Mouse (Mus musculus) midbrain, embryonic 16.5 days (tissue): ENCODE measurements around the gene Otop2. TPM values are rescaled to one million over a fixed set of nuclear protein-coding genes. Genes with fewer than 3 reads are reported as not detected.

Source experiments
- ATAC-seq: fragments of 200-750 bp; cut with Nextera tagmentation; 2 replicates; pipeline ENCODE4 v1.8.0; 2017; ENCODE audit warnings: moderate TSS enrichment
- H3K27ac ChIP-seq: fragments of 300-500 bp; sonication (generic); 2 replicates; pipeline ENCODE4 v1.5.1; 2014; ENCODE audit warnings: mild to moderate bottlenecking, low read length, mixed read lengths
- H3K27me3 ChIP-seq: fragments of 300-500 bp; sonication (generic); 2 replicates; pipeline ENCODE4 v1.6.1; 2014; ENCODE audit warnings: low read depth, low read length, mixed read lengths; ENCODE audit not compliant: control insufficient read depth, insufficient read depth
- H3K36me3 ChIP-seq: fragments of 300-500 bp; sonication (generic); 2 replicates; pipeline ENCODE4 v1.6.1; 2014; ENCODE audit warnings: mild to moderate bottlenecking, low read length, moderate library complexity, mixed read lengths; ENCODE audit not compliant: control insufficient read depth, insufficient read depth
- H3K4me1 ChIP-seq: fragments of 300-500 bp; sonication (generic); 2 replicates; pipeline ENCODE4 v1.6.1; 2014; ENCODE audit warnings: mild to moderate bottlenecking, low read length, mixed read lengths; ENCODE audit not compliant: control insufficient read depth, insufficient read depth
- H3K4me2 ChIP-seq: fragments of 300-500 bp; sonication (generic); 2 replicates; pipeline ENCODE4 v1.6.1; 2014; ENCODE audit warnings: mild to moderate bottlenecking, low read length, mixed read lengths
- H3K4me3 ChIP-seq: fragments of 300-500 bp; sonication (generic); 2 replicates; pipeline ENCODE4 v1.5.1; 2014; ENCODE audit warnings: low read depth, mild to moderate bottlenecking, low read length, moderate library complexity, mixed read lengths
- H3K9ac ChIP-seq: fragments of 300-500 bp; sonication (generic); 2 replicates; pipeline ENCODE4 v1.6.1; 2014; ENCODE audit warnings: low read depth, low read length, mixed read lengths
- H3K9me3 ChIP-seq: fragments of 300-500 bp; sonication (generic); replicated peaks from 2 replicates; pipeline ENCODE4 v1.6.1; 2014; ENCODE audit warnings: mild to moderate bottlenecking, low read length, mixed read lengths; ENCODE audit not compliant: control insufficient read depth, poor library complexity, severe bottlenecking
- WGBS: fragments of 180-500 bp; shearing (Covaris S2); extraction: QIAGEN DNeasy Blood & Tissue Kit; methylation state at CpG from one replicate; pipeline ENCODE4 v1.1.7; 2014; 5-methylcytosine and 5-hydroxymethylcytosine counted together
- polyA plus RNA-seq: library from polyadenylated mRNA; unstranded; fragments of >200 nt; fragmentation: Nextera tagmentation; extraction: Ambion mirVana; gene quantifications from 2 replicates; pipeline ENCODE4 v1.2.1, GENCODE M21; 2015

Otop2 gene
- polyA plus RNA-seq, 1 experiment from 2014 or later = 0.29 TPM

DNA sequence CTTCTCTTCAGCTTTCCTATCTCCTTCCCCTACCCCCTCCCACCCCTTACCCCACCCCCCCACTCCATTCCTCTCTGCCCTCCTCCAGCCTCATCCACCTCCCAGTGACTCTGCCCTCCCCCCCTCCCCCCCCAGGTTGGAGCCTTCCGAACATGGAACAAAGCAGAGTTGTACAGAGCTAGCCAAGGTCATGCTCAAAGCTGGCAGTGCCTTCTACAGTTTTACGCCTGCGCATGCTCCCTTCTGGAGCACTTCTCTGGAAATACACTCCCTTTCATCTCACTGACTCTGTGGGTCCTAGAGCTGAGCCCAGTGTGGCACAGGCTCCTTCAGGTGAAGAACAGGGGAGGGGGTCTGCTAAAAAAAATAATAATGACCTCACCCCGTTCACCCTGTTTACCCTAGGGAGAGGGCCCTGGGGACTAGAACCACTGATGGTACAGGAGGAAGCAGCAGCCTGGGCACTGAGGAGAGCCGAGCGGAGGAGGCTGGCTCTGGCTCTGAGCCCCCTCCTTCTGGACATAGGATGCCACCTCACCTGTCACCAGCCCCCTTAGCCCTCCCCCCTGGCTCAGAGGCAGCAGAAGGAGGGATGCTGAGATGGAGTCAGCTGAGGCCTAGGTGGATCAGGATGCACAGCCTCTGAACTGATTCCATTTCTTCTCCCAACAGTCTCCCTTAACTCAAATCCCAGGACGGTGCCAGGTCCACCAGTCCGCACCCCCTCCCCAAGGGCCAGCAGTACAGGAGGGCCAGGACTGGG, 24.1 kb upstream of the Otop2 start:
- ATAC-seq = peak; percentile 59
- no peak overlapping the region for H3K27ac ChIP-seq
- no peaks in the 10 kb centered on the region for H3K36me3 ChIP-seq
- H3K9me3 ChIP-seq = no peaks in the 10 kb centered on the region
- H3K4me1 ChIP-seq = peaks cover 7% of the 10 kb centered on the region; the same call in 1 of the 2 replicates
- no peak overlapping the region for H3K4me2 ChIP-seq
- H3K27me3 ChIP-seq = no peaks in the 10 kb centered on the region
- no peak overlapping the region for H3K4me3 ChIP-seq
- H3K9ac ChIP-seq = no peak overlapping the region
- 84% methylated on average over 8 of the region's 8 CpGs for WGBS

DNA sequence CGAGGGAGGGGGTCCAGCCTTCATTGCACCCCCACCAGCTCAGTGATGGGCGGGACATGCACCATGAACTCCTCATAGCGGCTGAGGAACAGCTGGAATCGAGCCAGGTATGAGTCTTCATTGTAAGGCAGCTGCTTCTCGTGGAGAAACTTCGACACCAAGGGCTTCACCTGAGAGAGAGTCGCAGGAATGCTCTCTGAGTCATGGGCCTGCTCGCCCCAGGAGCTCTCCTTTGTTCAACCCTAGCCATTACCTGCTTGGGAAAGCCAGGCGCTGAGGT, 23.5 kb upstream of the Otop2 start:
- Histone ChIP-seq H3K4me3 (no peak overlapping the region), H3K36me3 (no peaks in the 10 kb centered on the region), H3K27ac (no peak overlapping the region), H3K9me3 (no peaks in the 10 kb centered on the region), H3K4me2 (no peak overlapping the region), H3K4me1 (peaks cover 3% of the 10 kb centered on the region; the same call in 1 of the 2 replicates), H3K9ac (no peak overlapping the region), H3K27me3 (no peaks in the 10 kb centered on the region)
- no peak for ATAC-seq
- WGBS = 71% methylated on average over 9 of the region's 9 CpGs

GRCm38 (mm10) chr11:115283891-115284620, 22.9 kb upstream of the Otop2 start:
- Histone ChIP-seq H3K9ac (no peak overlapping the region), H3K27me3 (no peaks in the 10 kb centered on the region), H3K36me3 (no peaks in the 10 kb centered on the region), H3K9me3 (no peaks in the 10 kb centered on the region), H3K4me2 (no peak overlapping the region), H3K27ac (no peak overlapping the region), H3K4me3 (no peak overlapping the region), H3K4me1 (peaks cover 3% of the 10 kb centered on the region; the same call in 1 of the 2 replicates)
- 85% methylated on average over 12 of the region's 12 CpGs for WGBS
- ATAC-seq = no peak

DNA sequence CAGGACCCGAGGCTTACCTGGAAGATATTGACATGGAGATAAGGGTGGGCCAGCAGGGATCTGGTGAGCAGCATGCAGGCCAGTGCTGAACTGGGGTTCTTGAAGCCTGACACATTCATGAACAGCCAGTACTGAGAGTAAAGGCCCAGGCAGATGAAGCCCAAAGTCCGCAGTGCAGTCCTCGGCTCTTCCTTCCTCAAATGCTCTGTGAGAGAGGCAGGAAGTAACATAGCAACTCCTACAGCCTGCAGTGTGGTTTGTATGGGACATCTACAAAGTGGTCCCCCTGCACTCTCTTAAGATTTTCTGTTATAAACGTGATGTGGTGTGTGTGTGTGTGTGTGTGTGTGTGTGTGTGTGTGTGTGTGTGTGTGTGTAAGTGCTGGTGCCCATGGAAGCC, 21.7 kb upstream of the Otop2 start:
- Histone ChIP-seq H3K9ac (0 out of 2 replicates have a peak overlapping the region, but pooled peaks have one; percentile 10), H3K27ac (no peak overlapping the region), H3K4me2 (no peak overlapping the region), H3K9me3 (no peaks in the 10 kb centered on the region), H3K27me3 (no peaks in the 10 kb centered on the region), H3K4me1 (peaks cover 3% of the 10 kb centered on the region; the same call in 1 of the 2 replicates), H3K36me3 (no peaks in the 10 kb centered on the region), H3K4me3 (no peak overlapping the region)
- ATAC-seq = no peak
- WGBS = 67% methylated on average over 4 of the region's 4 CpGs

GRCm38 (mm10) chr11:115286201-115286993, 20.6 kb upstream of the Otop2 start:
- Histone ChIP-seq H3K9me3 (no peaks in the 10 kb centered on the region), H3K4me2 (no peak overlapping the region), H3K27me3 (no peaks in the 10 kb centered on the region), H3K36me3 (no peaks in the 10 kb centered on the region), H3K9ac (0 out of 2 replicates have a peak overlapping the region, but pooled peaks have one; percentile 6), H3K4me1 (peaks cover 3% of the 10 kb centered on the region; the same call in 1 of the 2 replicates), H3K4me3 (no peak overlapping the region), H3K27ac (peak overlapping the region; percentile 41; the same call in 1 of the 2 replicates)
- no peak for ATAC-seq
- 69% methylated on average over 19 of the region's 19 CpGs for WGBS

DNA sequence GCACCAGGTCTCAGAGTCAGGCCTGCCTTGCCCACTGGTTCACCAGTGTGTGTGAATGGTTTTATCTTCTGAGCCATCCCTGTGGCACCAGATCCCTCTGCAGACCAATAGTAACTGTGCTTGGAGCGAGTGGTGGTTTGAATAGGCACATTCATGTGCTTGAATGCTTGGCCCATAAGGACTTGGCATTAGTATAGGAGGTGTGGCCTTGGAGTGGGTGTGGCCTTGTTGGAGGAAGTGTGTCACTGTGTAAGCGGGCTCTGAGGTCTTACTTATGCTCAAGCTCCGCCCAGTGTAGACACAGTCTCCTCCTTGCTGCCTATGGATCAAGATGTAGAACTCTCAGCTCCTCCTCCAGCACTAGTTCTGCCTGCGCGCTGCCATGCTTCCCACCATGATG, 19.6 kb upstream of the Otop2 start:
- ATAC-seq = no peak
- WGBS = 80% methylated on average over 5 of the region's 5 CpGs
- H3K27ac ChIP-seq = no peak overlapping the region

GRCm38 (mm10) chr11:115288305-115288704, 18.7 kb upstream of the Otop2 start:
- 89% methylated on average over 2 of the region's 2 CpGs for WGBS
- peaks cover 3% of the 10 kb centered on the region; the same call in 1 of the 2 replicates for H3K4me1 ChIP-seq
- no peak for ATAC-seq

More for the DNA sequence above, 19.6 kb upstream of the Otop2 start:
- Histone ChIP-seq H3K9me3 (no peaks in the 10 kb centered on the region), H3K36me3 (no peaks in the 10 kb centered on the region), H3K4me2 (no peak overlapping the region), H3K27me3 (no peaks in the 10 kb centered on the region), H3K4me1 (peaks cover 3% of the 10 kb centered on the region; the same call in 1 of the 2 replicates), H3K4me3 (no peak overlapping the region), H3K9ac (no peak overlapping the region)

DNA sequence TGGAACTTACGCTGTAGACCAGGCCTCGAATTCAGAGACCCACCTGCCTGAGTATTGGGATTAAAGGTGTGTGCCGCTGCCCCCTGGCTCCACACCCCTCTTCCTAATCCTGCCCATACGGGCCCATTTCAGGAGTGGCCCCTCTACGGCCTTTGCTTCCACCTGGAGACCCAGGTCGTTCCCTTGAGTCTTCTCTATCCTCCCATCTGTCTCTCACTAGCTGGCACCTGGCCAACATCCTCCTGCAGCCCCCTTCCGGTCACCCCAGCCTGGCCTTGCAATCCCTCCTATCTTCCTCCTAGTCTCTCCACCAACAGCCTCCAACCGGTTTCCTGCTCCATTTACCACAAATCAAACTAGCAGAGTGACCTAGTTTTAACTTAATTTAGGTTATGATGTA, 17.1 kb upstream of the Otop2 start:
- H3K27me3 ChIP-seq = no peaks in the 10 kb centered on the region
- H3K4me1 ChIP-seq = peaks cover 3% of the 10 kb centered on the region; the same call in 1 of the 2 replicates
- 78% methylated on average over 8 of the region's 8 CpGs for WGBS
- no peak overlapping the region for H3K4me2 ChIP-seq
- H3K36me3 ChIP-seq = no peaks in the 10 kb centered on the region
- no peak overlapping the region for H3K9ac ChIP-seq
- no peak overlapping the region for H3K4me3 ChIP-seq
- H3K27ac ChIP-seq = no peak overlapping the region
- H3K9me3 ChIP-seq = no peaks in the 10 kb centered on the region
- ATAC-seq = no peak

More at GRCm38 (mm10) chr11:115288305-115288704, 18.7 kb upstream of the Otop2 start:
- no peak overlapping the region for H3K4me3 ChIP-seq
- no peaks in the 10 kb centered on the region for H3K36me3 ChIP-seq
- no peaks in the 10 kb centered on the region for H3K9me3 ChIP-seq
- H3K4me2 ChIP-seq = no peak overlapping the region
- no peaks in the 10 kb centered on the region for H3K27me3 ChIP-seq
- H3K27ac ChIP-seq = no peak overlapping the region
- H3K9ac ChIP-seq = no peak overlapping the region
